Mouse (Mus musculus): ENCODE results near the gene Sema6b.

Sema6b gene

GRCm38 (mm10) chr17:56139858-56140595 lies at the start of gene Sema6b:
Sema6b (minus strand) TSS chr17:56140343.
- DNase-seq (ENCODE audit: low read depth) = peak; percentile 32

DNA sequence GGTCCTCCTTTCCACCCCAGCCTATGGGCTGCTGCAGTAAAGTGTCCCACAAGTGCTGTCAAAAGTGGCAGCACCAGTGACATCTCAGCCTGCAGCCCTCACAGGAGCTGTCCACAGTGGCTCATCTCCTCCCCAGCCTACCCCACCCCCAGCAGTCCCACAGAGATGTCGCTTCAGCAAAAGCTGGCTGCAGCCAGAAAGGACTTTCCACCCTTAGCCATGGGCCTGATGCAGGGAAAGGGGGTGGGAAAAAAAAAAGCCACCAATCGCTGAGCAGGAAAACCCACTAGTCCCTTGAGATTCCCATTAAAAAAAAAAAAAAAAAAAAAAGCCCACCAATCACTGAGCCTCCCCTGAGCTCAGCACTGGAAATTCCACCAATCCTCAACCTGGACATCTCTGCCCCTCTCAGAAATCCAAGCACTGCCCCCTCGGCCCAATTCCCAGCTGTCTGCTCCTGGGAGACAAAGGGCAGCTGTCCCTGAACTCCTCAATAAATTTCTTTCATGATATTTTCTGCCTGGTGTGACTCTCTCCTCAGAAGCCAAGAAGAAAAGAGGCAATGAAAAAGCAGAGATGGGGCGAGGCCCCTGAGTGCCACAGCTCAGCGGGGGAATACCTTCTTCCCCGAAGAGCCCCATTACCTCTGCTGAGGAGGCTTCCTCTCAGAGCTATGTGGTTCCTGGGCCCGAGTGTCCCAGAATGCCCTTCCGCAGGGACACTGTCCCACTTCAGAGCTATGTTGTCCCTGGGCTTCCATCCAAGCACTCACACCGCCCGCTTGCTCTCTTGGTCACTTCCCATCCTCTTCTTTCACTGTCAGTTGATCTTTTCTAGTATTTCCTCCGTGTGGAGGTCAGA lies 45.4 kb upstream of the Sema6b start:
- no peak for DNase-seq (ENCODE audit: low read depth)

GRCm38 (mm10) chr17:56183658-56184103 lies 43.5 kb upstream of the Sema6b start, which contains the start of gene Mydgf:
Mydgf (minus strand) TSS chr17:56183920.
- peak; percentile 95 for DNase-seq (ENCODE audit: low read depth)

DNA sequence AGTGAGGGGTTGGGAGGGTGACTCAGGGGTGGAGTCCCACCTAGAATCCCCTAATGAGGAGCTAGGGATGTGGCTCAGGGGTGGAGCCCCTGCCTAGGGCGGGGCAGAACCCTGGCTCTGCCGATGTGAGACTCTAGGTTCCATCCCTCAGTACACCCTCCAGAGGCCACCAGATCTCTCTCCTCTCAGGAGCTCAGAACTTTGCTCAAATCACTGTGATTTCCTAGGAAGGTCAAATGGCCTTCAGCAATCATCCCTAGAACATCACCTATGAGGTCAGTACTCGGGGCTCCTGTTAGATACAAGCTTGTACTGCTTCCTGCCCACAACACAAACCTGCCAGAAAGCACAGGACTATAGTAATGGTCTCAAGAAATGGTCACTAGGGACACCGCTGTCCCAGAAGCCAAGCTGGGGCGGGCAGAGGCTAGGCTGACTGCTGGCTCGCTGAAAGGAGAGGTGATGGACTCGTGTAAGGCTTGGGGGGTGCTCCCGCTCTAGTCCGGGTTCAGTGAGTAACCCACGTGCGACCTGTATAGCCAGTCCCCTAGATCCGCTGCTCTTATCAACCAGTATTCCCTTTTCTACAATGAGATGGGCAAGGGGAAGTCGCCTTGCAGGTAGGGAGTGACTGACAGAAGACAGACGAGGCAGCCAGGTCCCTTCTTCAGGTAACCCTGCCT lies 43.0 kb upstream of the Sema6b start:
- peak; percentile 33 for DNase-seq (ENCODE audit: low read depth)

DNA sequence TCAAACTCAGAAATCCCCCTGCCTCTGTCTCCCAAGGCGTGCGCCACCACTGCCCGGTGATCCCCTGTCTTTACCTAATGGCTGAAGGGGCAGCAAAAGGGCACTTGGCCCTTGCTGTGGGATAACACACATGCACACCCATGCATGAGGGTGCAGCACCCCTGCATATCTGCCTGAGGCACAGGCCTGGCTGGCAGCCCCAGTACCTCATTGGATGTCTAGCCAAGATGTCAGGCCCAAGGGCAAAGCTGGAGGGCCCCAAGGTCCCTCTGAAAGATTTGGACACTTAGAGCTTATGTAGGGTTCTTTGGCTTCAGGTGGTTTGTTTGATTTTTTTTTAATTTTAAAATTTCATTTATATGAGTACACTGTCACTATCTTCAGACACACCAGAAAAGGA lies 35.3 kb upstream of the Sema6b start:
- DNase-seq (ENCODE audit: low read depth) = no peak

- no peak for DNase-seq (ENCODE audit: low read depth)
Measured at GRCm38 (mm10) chr17:56173401-56174046, 33.4 kb upstream of the Sema6b start.

DNA sequence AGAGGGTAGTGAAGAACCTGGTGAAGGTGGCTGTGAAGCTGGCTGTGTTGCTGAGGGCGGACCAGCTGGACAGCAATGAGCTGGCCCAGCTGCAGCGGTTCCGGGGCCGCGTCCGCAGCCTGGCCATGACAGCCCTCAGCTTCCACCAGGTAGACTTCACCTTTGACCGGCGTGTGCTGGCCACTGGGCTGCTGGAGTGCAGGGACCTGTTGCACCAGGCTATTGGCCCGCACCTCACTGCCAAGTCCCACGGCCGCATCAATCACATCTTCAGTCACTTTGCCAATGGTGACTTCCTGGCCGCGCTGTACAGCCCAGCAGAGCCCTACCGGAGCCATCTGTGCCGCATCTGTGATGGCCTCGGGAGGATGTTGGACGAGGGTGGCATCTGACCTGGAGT lies 31.7 kb upstream of the Sema6b start:
- no peak for DNase-seq (ENCODE audit: low read depth)

- DNase-seq (ENCODE audit: low read depth) = no peak
Measured at GRCm38 (mm10) chr17:56171456-56171855, 31.3 kb upstream of the Sema6b start.

DNA sequence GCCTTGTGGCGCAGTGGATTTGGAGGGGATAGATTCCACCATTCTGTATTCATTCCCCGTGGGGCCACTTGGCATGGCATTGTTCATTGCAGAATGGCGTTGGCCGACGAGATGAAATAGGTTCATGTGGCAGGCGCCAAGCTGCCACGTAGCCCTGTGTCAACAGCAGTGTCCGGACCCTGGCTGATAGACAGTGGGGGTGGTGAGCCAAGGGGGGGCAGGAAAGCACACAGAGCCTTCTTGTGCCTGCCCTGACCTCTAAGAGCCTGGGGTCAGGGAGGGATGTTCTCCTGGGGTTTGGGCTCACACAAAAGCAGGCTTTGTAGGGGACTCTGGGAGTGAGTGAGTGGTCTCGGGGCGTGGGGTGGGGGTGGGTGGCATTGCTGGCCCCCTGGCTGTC lies 30.5 kb upstream of the Sema6b start:
- no peak for DNase-seq (ENCODE audit: low read depth)

DNA sequence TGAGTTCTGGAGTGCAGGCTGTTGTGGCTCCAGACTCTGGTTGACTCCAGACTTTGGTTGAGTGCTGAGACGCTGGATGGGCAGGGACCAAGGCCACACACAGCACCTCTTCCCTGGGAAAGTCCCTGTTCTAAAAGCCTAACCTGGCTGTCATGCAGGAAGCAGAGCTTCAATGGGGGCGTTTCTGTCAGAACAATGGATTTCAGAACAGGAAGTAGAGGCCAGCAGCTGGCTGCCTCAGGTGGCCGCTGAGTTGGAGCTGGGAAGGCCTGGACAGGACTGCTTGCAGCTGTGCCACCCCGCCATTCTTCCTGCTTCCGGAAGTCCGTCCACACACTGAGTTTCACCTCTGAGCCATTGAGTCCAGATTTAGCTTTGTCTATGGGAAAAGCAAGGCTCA lies 29.7 kb upstream of the Sema6b start:
- DNase-seq (ENCODE audit: low read depth) = no peak

GRCm38 (mm10) chr17:56165671-56166070 lies 25.5 kb upstream of the Sema6b start:
- DNase-seq (ENCODE audit: low read depth) = no peak

GRCm38 (mm10) chr17:56164510-56164909 lies 24.4 kb upstream of the Sema6b start:
- no peak for DNase-seq (ENCODE audit: low read depth)

GRCm38 (mm10) chr17:56163523-56164102 lies 23.5 kb upstream of the Sema6b start:
- DNase-seq (ENCODE audit: low read depth) = peak; percentile 89

GRCm38 (mm10) chr17:56162231-56162774 lies 22.2 kb upstream of the Sema6b start, which contains the start of gene Tnfaip8l1:
Tnfaip8l1 (plus strand) TSS chr17:56162477.
- peak; percentile 91 for DNase-seq (ENCODE audit: low read depth)

DNA sequence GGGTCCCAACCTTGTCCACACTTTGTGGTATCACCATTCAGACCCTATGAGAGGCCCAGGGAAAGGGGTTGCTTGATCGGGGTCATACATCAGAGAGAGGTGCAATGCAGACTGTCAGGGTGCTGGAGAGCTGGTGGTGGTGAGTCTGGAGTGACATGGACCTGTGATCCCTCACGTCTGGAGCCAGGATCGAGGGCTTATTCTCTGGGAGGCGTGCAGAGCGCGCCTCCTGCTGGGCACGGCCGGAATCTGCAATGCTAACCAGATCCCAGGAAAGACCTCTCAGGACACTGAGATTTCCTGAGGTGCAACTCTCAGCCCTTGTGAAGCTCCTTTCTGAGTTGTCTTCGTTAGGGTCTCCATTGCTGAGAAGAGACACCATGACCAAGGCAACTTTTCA lies 19.6 kb upstream of the Sema6b start:
- DNase-seq (ENCODE audit: low read depth) = peak; percentile 69

DNA sequence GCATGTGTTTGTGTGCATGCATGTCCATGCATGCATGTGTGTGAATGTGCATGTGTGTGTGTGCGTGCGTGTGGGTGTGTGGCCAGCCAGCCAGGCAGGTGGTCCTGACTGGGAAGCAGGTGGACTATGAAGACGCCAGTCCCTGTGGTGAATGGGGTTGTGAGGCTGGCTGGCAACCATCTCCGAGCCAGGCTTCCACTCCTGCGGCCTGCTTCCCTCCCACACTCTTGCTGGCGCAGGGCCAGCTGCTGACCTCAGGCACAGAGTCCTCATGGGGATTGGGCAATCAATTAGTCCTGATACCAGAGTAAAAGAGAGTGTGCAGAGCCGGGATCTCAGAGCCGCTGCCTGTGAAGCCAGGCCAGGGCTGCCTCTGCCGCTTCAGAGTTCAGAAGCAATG lies 13.5 kb upstream of the Sema6b start:
- no peak for DNase-seq (ENCODE audit: low read depth)

- no peak for DNase-seq (ENCODE audit: low read depth)
Measured at GRCm38 (mm10) chr17:56149897-56150296, 9.8 kb upstream of the Sema6b start.

GRCm38 (mm10) chr17:56148790-56149618 lies 8.9 kb upstream of the Sema6b start:
- no peak for DNase-seq (ENCODE audit: low read depth)

- no peak for DNase-seq (ENCODE audit: low read depth)
Measured at GRCm38 (mm10) chr17:56148280-56148679, 8.1 kb upstream of the Sema6b start.

DNA sequence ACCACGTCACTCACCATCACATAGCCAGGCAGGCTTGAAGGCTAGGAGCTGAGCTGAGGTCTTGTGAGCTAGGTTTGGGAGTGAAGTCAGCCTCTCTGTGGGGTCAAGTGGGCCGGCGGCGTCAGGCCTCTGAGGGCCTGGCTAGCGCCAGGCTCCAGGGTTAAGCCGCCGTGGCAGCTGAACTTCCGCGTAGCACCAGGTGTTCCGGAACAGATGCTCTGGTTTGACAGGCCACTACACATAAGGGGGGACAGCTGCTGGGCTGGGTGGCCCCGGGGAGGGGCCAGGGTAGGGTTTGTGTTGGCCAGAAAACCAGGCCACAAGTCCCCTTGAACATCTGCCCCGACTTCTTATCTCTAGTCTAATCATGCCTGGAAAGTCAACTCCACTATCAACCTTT lies 7.3 kb upstream of the Sema6b start:
- no peak for DNase-seq (ENCODE audit: low read depth)
